Mouse (Mus musculus) E14TG2a.4 (cell line): Measurements from ENCODE around the gene Sp100.
"Not testable (repeated sequence)": the region's sequence is repeated elsewhere in the genome, so short reads cannot be mapped to it uniquely, and the experiment has no call there.

ENCODE experiments used
- CTCF ChIP-seq: conservative IDR thresholded peaks from 2 replicates; pipeline ENCODE4 v1.5.1; 2014; ENCODE audit warnings: low read length
- NANOG ChIP-seq: IDR thresholded peaks from 2 replicates; pipeline ENCODE4 v1.6.1; 2014; ENCODE audit warnings: borderline replicate concordance, low read length, mixed read lengths
- POU5F1 ChIP-seq: IDR thresholded peaks from 2 replicates; pipeline ENCODE4 v1.6.1; 2014; ENCODE audit warnings: low read length, borderline replicate concordance

GRCm38 (mm10) chr1:85649881-85650280 is at the start of gene Sp100:
- TF ChIP-seq CTCF, NANOG, POU5F1: not testable (repeated sequence)
